Mouse (Mus musculus) layer of hippocampus, postnatal 10 days (tissue): ENCODE results near the gene Mpzl1. TPM values are rescaled to one million over a fixed set of nuclear protein-coding genes. Genes with fewer than 3 reads are reported as not detected.
"Not testable (repeated sequence)": the region's sequence is repeated elsewhere in the genome, so short reads cannot be mapped to it uniquely, and the experiment has no call there.

Experiments
- DNase-seq, 2 experiments: peaks; one replicate each; pipeline ENCODE4 v3.0.0; 2021; ENCODE audit warnings: low spot score in 2 of 2
- long read RNA-seq: library from polyadenylated mRNA; stranded (forward); transcript quantifications from one replicate; pipeline ENCODE4 v2.0.0, GENCODE M21; 2023
- total RNA-seq, 2 experiments: library from RNA; stranded (reverse); gene quantifications; 2 replicates each; pipeline ENCODE4 v1.2.3; 2021

Mpzl1 gene
- 10 to 100 TPM; 78.4 to 83.3 TPM for total RNA-seq
- long read RNA-seq, transcript Mpzl1-201 (5 exons, 2,171 nt), result major isoform, 80 of 126 reads
- long read RNA-seq, transcript Mpzl1-202 (6 exons, 2,285 nt), result minor isoform, 37 of 126 reads
- long read RNA-seq, partial matches to known transcripts, result 2 of 126 reads
- long read RNA-seq, other reads (novel, unspliced or antisense), result 6 of 126 reads

DNA sequence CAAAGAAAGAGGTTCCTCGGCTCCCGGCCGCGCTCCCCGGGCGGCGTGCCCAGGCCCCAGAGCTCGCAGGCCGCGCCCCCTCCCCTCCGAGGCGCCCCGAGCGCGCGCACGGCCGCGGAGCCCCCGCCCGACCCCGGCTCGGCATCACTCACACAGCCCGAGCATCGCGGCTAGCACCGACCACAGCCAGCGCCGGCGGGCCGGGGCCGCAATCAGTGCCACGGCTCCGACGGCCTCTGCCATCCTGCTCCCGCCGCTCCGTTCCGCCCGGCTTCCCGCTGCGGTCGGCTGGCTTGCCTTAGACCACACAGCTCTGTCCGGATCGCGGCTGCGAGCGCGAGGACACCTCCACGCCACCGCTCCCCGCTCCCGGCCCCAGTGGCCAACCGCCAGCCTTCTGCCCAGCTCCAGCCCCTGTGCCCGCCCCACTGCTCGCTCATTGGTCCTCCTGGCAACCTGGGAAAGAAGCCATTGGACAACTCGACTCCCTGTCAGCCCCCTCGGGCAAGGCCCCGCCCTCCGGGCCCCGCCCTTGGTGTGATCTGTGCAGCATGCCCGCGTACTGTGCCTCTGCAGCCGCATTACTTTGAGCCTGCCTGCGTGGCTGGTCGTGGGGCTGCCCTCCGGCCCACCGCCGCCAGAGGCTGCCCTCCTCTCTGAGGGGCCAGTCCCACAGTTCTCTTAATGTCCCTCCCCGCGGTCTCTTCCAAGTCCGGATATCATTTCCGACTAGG, at the start of gene Mpzl1:
TSS of gene Mpzl1 (minus strand) at position 388 of the 734 bp plus-strand sequence.
- DNase-seq, result peak; percentile 98 to 99

DNA sequence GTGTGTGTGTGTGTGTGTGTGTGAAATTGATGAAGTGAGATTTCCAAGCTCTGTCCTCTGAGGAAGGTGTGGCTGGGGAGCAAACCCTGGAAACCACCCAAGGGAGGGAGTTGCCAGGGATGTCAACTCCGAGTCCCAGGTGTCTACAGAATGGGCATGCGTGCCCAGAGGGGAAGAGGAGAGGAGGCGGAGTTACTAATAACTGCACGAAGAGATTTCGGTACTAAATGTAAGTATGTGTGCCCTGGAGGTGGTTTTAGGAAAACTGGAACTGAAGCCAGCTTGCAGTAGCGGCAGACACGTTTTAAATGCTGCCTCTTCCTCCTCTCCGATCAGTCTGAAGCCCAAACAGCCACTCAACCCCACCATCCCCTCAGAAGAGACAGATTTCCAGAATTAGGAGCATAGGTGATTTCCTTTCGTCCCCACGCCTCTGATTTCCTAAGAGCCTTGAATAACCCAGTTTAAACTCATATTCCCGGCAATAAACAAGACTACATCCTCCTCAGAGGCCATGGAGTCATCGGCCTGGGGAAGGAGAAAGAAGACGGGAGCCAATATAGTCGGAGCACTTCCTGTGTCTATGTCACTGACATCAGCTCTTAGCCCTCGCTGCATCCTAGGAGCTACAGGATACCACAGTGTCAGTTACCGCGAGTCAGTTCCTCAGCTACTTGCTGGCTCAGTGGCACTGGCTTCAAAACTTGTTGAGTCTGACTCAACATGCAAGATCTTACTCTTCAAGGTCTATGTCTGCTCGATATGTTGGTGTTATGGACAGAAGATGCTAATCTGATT, 47.9 kb upstream of the Mpzl1 start:
- no peak for DNase-seq

DNA sequence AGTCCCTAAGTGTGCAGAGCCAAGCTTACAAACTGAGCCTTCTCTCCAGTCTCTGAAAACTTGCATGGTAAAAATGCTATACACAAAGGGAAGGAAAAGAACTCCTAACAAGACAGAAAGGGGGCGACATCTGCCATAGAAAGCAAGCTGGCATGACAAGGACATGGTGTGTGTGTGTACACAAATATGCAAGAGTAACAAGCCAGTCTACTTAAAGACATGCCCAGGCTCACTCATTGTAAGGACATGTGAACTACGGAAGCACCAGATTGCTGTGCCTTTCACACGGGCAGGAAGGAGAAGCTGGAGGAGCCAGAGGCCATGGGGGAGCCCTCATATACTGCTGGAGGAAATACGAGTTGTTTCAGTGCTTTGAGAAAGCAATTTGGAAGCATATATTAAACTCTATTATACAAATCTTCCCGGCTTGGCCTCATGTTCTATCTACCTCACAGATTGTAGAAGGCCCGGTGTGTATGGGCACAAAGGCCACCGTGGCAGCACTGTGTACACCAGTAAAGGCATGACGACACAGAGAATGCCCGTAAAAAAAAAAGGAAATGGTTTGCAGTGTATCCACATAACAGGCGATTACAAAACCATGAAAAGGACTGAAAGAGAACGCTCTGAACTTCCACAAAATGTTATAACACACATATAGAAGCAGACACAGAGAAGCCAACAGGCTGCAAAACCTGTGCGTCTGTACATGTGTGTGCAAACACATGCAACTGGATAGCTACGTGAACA, 46.9 kb upstream of the Mpzl1 start:
- DNase-seq, result no peak

DNA sequence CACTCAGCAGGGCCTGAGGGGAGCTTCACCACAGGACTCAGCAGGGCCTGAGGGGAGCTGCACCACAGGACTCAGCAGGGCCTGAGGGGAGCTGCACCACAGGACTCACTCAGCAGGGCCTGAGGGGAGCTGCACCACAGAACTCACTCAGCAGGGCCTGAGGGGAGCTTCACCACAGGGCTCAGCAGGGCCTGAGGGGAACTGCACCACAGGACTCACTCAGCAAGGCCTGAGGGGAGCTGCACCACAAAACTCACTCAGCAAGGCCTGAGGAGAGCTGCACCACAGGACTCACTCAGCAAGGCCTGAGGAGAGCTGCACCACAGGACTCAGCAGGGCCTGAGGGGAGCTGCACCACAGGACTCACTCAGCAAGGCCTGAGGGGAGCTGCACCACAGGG, 45.7 kb upstream of the Mpzl1 start:
- not testable (repeated sequence) for DNase-seq

DNA sequence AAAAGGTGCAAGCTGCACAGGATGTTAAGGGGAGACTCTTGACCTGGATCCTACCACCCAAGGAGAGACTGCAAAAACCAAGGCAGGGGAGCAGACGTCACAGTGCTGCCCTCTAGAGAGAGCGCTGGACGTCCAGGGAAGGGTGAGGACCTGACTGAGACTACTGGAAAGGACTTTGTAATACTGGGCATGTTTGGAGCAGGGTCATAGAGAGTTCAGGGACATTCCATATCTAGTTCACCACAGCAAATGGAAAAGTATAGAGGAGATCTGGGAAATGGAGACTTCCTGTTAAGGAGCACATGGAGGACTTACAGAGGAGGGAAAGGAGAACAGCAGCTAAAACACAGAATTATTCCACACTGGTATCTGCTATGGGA, 45.3 kb upstream of the Mpzl1 start:
- DNase-seq, result no peak

DNA sequence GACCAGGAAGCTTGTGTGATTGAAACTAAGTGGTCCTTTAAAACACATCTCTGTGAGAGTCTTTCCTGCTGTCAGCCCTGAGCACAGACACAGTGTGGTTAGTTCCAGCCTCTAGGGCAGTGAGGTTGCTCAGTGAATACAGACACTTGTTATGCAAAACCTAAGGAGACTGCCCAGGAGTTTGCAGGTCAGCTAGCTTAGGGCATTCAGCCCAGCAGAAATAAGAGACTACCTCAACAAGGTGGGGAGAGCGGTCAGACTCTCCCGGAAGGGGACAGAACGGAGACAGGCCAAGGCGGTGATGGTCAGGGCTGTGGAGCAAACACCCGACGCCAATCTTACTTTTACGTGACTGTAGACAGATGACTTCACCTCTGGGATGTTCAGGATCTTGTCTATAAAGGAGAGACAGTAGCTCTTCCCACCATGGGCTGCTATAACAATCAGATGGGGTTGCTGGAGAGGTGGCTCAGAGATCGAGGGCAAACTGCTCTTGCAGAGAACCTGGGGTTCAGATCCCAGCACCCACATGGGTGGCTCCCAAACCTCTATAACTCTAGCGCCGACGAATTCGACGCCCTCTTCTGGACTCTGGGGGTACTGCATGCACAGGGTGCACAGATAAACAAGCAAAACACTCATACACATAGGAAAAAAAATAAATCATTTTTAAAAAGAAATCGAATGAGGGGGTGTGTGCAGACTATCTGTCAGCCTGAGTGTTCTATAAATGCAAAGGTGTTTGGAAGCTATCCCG, 44.7 kb upstream of the Mpzl1 start:
- DNase-seq, result no peak

DNA sequence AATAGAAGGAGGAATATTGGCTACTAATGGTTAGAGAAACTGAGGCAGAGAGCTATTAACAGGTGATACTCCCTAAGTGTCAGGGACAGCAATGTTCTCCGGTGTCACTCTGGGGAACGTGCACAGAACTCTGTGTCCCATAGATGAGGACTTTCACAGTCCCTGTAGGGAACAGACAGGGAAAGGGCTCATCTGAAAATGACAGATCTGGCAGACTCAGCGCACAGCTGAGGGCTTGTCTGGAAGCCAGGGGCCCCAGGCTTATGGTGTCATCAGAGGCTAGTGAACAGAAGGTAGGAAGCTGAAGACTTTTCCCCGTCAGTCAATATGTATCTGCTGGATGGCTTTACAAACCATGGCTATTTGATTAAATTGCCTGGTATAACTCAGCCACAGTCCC, 43.2 kb upstream of the Mpzl1 start:
- no peak for DNase-seq

DNA sequence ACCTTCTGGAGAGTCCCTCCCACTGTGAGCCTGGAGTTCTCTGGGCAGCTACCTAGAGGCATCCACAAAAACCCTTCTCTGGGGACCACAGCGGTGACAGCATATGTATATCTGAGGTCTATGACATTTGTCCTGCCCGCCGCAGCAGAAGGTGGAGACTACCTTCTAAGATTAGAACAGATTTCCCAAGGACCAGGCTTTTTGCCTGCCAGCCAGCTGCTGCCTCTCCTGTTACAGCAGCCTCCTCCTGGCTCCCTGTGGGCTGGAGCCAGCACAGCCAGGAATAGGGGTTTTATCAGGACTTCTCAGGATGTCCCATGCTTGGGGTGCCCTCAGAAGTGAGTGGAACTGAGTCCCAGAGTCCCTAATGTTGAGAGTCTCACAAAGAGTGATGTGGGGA, 42.7 kb upstream of the Mpzl1 start:
- DNase-seq, result no peak

DNA sequence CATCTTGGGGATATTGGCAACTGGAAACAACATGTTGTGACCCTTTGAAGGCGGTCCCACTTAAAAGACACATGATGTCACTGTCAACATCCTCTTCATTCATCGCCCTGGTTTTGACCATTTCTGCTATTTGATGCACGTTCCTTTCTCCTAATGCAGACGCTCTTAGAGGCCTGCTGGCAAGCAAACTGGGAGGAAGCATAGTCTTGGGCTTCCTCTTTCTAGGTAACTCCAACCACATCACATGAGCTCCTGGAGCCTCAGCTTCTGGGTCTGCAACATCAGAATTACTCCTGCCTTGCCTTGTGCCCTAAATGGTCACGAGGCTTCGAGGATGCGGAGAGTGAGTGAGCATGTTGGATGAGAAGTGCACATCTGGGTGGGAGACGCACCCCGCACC, 40.8 kb upstream of the Mpzl1 start:
- DNase-seq, result no peak

DNA sequence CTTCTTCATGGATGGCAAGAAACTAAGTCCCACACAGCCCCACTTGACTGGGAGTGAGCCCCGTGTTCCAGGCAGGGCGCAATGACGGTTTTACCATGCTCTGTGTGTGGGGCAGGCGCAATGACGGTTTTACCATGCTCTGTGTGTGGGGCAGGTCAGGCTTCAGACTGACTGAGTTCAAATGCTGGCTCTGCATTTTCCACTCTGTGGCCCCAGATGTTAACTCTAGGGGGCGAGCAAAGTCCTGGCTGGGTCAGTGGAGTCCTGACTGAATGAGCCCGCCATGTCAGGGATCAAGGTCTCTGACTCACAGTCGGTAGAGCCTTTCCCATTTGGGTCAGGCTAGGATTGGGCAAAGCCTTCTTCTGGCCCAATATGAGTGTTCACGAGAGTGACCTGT, 38.0 kb upstream of the Mpzl1 start:
- DNase-seq, result no peak

DNA sequence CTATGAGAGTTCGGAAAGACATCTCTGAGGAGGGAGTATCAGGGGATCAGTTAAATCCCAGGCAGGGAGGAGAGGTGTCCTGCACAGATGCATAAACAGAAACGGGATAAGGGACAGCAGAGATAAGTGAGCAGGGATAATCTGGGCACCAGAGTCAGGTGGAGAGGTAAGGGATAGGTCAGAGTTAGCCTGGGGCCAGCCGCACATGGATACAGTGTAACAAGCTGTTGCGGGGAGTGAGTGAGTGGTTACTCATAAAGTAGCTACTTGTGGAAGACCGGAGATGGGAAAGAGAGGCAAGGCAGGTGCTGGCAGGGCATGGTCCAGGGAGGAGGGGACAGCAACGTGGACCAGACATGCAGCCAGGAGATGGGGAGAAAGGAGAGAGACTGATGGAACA, 35.7 kb upstream of the Mpzl1 start:
- DNase-seq, result no peak

DNA sequence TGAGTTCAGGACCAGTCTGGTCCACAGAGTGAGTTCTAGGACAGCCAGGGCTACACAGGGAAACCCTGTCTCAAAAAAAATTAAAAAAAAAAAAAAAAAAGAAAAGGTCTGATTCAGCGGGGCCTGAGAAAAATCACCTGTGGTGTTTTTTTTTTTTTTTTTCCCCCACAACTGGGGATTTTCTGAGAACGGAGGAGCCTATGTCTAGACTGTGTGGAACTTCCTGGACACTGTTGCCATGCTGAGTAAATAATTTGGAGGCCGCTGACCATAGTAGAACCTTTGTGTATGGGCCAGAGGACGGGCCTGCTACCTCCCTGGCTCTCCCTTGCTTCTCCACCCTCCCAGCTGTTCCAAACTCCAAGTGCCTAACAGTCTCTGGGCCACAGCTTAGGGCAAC, 34.6 kb upstream of the Mpzl1 start:
- no peak for DNase-seq

DNA sequence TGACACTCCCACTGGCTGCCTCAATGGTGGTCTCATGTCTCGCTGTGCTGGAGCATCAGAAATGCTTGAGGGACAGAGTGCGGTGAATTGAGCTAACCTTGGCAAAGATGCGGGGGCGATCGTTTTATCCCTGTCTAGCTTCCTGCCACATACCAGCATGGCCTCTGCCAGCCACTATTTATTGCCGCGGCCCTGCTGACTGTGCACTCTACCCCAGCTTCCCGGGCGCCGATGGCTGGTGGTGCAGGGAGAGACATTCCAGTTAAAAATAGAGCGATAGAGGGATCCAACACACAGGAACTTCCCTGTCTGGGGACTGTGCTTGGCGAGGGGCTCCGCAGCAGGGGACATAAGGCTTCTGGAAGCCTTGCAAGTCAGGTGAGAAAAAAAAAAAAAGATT, 33.0 kb upstream of the Mpzl1 start:
- DNase-seq, result no peak

DNA sequence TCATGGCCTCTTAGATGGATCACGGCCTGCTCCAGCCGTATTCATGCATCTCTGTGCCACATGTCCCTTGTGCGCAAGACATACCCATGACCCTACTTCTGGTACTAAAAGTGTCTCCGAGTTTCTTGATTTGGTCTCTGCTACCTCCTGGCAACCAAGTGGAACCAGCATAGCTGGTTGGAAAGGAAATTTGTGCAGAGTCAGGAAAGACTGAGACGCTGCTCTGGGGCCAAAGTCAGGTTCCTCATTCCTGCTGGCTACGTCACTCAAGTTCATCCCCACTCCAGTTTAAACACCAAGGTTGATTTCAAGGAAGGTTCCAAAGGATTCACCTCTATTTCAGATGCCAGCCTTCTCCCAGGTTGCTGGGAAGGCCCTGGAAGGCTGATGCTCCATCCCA, 32.6 kb upstream of the Mpzl1 start:
- DNase-seq, result no peak

DNA sequence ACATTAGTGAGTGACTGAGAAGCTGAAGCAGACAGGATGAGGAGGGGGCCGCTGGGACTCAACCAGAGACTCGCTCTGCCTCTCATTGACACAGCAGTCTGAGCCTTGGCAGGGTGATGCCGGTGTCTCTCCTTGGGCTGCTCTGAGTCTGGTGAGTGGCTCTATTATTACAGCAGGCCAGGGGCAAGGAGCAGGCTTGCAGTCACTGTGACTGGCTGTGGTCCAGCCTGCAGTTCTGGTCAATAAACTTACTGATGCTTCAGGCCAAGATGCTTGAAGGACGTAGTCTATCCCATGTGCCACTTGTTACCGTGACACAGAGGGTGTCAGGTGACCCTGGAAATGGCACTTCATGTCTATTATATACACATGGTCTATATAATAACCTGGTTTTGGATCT, 31.4 kb upstream of the Mpzl1 start:
- no peak for DNase-seq

DNA sequence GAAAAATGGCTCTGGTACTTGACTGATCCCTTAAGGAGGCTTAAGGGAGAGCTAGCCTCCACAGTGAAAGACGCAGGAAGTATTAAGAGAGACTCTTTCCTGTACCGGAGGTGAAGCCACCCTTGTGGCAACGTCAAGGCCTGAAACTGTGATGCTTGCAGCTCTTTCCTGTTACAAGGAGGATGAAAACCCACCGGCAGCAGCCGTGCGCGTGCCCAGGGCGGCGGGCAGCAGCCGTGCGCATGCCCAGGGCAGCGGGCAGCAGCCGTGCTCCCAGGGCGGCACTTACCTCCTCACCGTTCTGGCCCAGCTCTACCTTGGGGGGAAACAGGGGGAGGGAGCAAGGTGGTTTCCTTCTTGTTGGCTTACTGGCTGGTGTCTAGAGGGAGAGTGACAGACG, 28.9 kb upstream of the Mpzl1 start:
- DNase-seq, result no peak

DNA sequence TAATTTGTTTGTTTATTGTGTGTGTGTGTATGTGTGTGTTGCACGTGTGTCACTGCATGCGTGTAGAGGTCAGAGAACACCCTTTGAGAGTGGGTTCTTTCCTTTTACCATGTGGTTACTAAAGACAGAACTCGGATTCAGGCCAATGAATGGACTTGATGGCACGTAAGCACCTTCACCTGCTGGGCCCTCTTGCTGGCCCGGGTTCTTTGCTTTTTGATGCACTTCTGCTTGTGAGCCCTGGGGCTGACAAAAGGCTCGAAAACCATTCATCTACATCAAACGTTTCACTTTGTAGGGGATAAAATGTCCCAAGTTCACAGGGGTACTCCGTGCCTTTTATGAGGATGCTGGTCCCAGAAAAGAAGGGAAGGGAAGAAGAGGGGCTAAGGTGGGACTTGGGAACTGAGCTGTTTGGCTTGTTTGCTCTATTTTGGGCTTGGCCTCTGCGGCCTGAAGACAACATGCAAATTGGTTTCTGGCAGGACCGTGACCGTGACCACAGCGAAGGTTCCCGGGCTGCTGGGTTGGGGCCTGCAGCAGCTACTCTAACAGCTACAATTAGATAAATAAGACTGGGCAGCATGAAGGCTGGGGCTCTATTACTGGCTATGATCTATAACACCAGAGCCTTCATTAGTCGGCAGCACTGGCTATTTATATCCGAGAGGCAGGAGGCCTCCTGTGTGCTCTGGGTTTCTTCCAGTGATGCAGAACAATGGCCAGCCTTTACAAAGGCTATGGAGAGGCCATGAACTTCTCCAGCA, 28.3 kb upstream of the Mpzl1 start:
- no peak for DNase-seq

DNA sequence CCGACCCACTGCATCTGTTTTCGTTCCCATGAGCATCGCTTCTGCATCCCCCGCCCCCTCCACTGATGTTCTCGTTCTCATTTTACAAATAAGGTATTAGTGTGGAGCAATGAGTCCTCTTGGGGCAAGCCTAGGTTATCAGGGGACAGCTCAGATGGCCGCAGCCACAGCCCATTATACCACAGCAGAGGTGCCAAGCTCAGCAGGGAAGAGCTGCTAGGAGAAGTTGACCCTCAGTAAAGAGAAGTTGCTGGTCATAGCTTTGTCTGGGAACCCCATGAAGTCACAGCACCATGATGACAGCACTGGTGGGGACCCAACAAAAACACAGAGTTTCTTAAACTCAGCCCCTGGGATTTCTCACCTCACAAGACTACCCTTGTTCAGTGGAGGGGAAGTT, 27.4 kb upstream of the Mpzl1 start:
- no peak for DNase-seq

DNA sequence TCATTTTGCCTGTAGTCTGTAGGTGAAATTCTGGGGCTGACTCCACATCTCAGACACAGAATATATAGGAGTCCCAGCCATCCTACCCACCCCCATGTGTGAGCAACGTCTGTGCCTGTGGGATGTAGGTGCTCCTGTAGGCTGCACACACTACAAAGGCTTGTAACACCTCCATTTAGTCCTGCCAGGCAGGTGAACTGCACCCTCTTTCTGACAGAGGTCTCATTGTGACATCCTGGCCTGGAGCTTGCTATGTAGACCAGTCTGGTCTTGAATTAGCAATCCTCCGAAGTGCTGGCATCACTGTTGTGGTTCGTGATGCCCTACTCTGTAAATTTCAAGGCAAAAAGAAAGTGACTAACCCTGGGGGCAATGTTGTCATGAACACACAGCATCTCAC, 26.9 kb upstream of the Mpzl1 start:
- no peak for DNase-seq

DNA sequence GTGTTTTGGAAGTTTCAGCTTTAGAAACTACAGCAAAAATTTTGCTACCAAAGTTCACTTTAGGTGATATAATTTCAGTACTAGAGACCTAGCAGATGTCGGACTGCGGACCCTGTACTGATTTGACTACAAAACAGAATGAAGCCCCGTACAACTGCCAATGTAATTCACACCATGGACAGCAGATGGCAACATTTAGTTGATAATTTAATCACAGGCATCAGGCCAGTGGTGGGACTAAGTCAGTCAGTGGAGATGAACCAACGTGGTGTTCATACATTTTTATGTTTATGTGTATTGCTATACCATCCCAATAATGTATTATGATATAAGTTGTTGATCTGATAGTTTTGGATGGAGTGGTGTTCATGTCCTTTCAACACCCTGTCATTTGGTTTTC, 26.4 kb upstream of the Mpzl1 start:
- DNase-seq, result peak; percentile 68 to 77
